Mouse (Mus musculus): ENCODE data around the gene Pald1. TPM values are rescaled to one million over a fixed set of nuclear protein-coding genes. Genes with fewer than 3 reads are reported as not detected.

Gene Pald1
- polyA plus RNA-seq, 1 experiment from 2014 or later: 24.1 TPM

GRCm38 (mm10) chr10:61324717-61325116 is 58.6 kb downstream of the Pald1 start:
- Histone ChIP-seq H3K4me1 (peaks cover 31% of the 10 kb centered on the region; the same call in 1 of the 2 replicates), H3K27me3 (no peaks in the 10 kb centered on the region), H3K4me3 (no peak overlapping the region), H3K27ac (no peak overlapping the region), H3K9me3 (no peaks in the 10 kb centered on the region), H3K36me3 (peaks cover 34% of the 10 kb centered on the region), H3K9ac (no peak overlapping the region), H3K4me2 (replicated peaks) (no peak overlapping the region)
- WGBS: 84% methylated on average over 8 of the region's 8 CpGs
- no peak; the same call in 1 of the 2 replicates for ATAC-seq (ENCODE audit: low FRiP score, low read depth)

- no peak for ATAC-seq (ENCODE audit: low FRiP score, low read depth)
- Histone ChIP-seq H3K36me3 (peaks cover 39% of the 10 kb centered on the region), H3K4me3 (no peak overlapping the region), H3K4me2 (replicated peaks) (no peak overlapping the region), H3K27me3 (no peaks in the 10 kb centered on the region), H3K9ac (no peak overlapping the region), H3K27ac (no peak overlapping the region), H3K9me3 (no peaks in the 10 kb centered on the region), H3K4me1 (peaks cover 13% of the 10 kb centered on the region)
- WGBS: 97% methylated on average over 3 of the region's 3 CpGs
These were observed 64.8 kb downstream of the Pald1 start for GRCm38 (mm10) chr10:61318527-61318926.

DNA sequence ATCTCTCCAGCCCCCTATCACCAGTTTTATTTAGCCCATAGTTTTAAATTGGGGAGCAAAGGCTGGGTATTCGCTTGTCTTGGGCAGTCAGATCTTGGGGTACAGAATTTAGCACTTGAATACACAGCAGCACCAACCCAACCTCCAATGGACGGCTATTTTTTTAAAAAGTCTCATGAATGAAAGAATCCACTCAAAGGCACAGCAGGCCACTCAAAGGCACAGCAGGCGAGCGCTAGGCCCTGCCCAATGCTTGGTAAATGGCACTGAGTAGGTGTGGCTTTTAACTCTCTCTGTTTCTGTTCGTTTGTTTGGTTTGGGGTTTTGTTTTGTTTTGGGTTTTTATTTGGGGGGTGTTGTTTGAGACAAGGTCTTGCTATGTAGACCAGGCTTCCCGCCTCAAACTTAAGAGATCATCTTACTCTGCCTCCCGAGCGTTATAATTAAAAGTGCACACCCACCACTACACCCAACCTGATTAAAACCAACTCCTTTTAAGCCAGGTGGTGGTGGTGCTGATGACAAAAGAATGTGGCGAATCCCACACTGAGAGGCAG is 67.9 kb downstream of the Pald1 start:
- no peak overlapping the region for H3K4me2 ChIP-seq (replicated peaks)
- peaks cover 24% of the 10 kb centered on the region for H3K4me1 ChIP-seq
- H3K9ac ChIP-seq: no peak overlapping the region
- no peak overlapping the region for H3K4me3 ChIP-seq
- no peak overlapping the region for H3K27ac ChIP-seq
- no peaks in the 10 kb centered on the region for H3K27me3 ChIP-seq
- 42% methylated on average over 9 of the region's 9 CpGs for WGBS
- no peak for ATAC-seq (ENCODE audit: low FRiP score, low read depth)
- H3K9me3 ChIP-seq: no peaks in the 10 kb centered on the region
- peaks cover 12% of the 10 kb centered on the region for H3K36me3 ChIP-seq

DNA sequence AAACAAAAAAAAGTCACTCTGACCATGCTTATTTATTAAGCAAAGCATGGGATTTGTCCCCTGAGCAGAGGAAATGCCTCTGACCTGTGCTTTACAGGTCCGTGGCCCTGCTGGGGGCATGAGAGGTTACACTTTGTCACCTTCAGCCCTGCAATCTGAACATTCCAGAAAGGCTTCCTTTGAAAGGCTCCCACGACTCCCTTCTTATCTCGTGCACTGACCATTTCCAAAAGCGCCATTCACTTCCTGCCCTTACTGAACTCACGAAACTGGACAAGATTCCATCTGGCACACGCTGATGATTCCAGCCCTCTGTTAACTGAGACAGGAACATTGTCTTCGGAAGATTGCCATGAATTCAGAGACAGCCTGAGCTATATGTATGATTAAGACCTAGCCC is 69.6 kb downstream of the Pald1 start:
- Histone ChIP-seq H3K4me1 (peaks cover 32% of the 10 kb centered on the region), H3K36me3 (no peaks in the 10 kb centered on the region), H3K4me2 (replicated peaks) (no peak overlapping the region), H3K27me3 (no peaks in the 10 kb centered on the region), H3K9ac (no peak overlapping the region), H3K4me3 (no peak overlapping the region), H3K27ac (no peak overlapping the region), H3K9me3 (no peaks in the 10 kb centered on the region)
- WGBS: 62% methylated on average over 7 of the region's 7 CpGs
- ATAC-seq (ENCODE audit: low FRiP score, low read depth): no peak

GRCm38 (mm10) chr10:61312754-61313153 is 70.6 kb downstream of the Pald1 start:
- Histone ChIP-seq H3K9me3 (no peaks in the 10 kb centered on the region), H3K36me3 (no peaks in the 10 kb centered on the region), H3K9ac (no peak overlapping the region), H3K4me3 (no peak overlapping the region), H3K27ac (no peak overlapping the region), H3K4me2 (replicated peaks) (no peak overlapping the region), H3K4me1 (peaks cover 38% of the 10 kb centered on the region), H3K27me3 (no peaks in the 10 kb centered on the region)
- 14% methylated on average over 7 of the region's 7 CpGs for WGBS
- ATAC-seq (ENCODE audit: low FRiP score, low read depth): 0 out of 2 replicates have a peak, but pooled peaks have one; percentile 21

DNA sequence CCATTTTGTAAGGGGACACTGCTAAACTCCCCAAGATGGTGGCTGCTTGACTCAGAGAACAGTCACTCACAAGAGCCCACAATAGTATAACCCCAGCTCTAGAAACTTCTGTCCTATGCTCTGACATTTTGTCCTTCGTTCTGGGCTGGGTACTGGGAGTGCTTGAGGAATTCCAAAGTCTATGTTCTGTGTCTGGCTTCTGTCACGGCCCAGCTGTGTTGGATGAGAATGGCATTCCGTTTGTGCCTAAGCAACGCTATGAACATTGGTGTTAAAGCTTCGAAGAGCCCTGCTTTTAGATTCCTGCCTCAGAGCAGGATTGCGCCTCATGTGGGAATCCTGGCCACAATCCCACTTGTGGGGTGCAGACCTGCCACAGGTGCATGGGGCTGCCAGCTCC is 71.2 kb downstream of the Pald1 start:
- Histone ChIP-seq H3K9ac (no peak overlapping the region), H3K4me1 (peaks cover 38% of the 10 kb centered on the region), H3K36me3 (no peaks in the 10 kb centered on the region), H3K27ac (no peak overlapping the region), H3K4me3 (no peak overlapping the region), H3K4me2 (replicated peaks) (no peak overlapping the region), H3K9me3 (no peaks in the 10 kb centered on the region), H3K27me3 (no peaks in the 10 kb centered on the region)
- WGBS: 49% methylated on average over 6 of the region's 6 CpGs
- ATAC-seq (ENCODE audit: low FRiP score, low read depth): no peak

DNA sequence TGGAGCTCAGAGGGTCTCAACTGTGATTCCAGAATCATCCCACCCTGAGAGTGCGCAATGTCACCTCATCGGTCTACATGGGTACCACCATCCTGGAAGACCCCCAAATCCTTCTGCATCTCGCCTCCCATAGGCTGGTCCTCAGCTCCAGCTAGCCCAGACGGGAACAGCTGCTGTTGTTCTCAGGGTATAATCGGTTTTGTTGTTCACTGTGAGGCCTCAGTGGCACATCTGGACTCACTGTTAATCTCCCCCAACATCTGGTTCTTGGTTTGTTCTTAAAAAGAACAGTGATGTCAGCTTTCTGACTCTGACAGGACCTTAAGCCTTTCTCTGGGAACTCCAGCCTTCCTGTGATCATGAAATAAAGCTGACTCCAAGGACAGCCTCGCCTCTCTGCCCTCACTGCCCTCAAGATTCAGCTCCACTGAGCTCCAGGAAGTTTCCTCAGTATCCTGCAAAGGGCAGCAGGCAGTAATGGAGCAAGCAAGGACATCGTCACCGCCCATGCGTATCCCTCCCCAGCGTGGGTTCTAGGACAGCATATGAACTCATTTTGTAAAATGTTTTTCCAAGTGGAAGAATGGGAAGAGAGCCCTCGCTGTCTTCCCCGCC is 74.5 kb downstream of the Pald1 start:
- peak overlapping the region; percentile 52 for H3K27ac ChIP-seq
- no peak overlapping the region for H3K9ac ChIP-seq
- no peak overlapping the region for H3K4me3 ChIP-seq
- no peak overlapping the region for H3K4me2 ChIP-seq (replicated peaks)
- peaks cover 25% of the 10 kb centered on the region for H3K4me1 ChIP-seq
- H3K9me3 ChIP-seq: no peaks in the 10 kb centered on the region
- no peaks in the 10 kb centered on the region for H3K27me3 ChIP-seq
- 43% methylated on average over 12 of the region's 12 CpGs for WGBS
- ATAC-seq (ENCODE audit: low FRiP score, low read depth): peak; percentile 51; the same call in 1 of the 2 replicates
- no peaks in the 10 kb centered on the region for H3K36me3 ChIP-seq

- no peaks in the 10 kb centered on the region for H3K36me3 ChIP-seq
- no peak for ATAC-seq (ENCODE audit: low FRiP score, low read depth)
- no peaks in the 10 kb centered on the region for H3K27me3 ChIP-seq
- no peak overlapping the region for H3K27ac ChIP-seq
- peaks cover 15% of the 10 kb centered on the region for H3K4me1 ChIP-seq
- no peak overlapping the region for H3K4me2 ChIP-seq (replicated peaks)
- H3K9ac ChIP-seq: no peak overlapping the region
- 82% methylated on average over 13 of the region's 13 CpGs for WGBS
- H3K9me3 ChIP-seq: no peaks in the 10 kb centered on the region
- H3K4me3 ChIP-seq: no peak overlapping the region
These were observed 77.3 kb downstream of the Pald1 start for GRCm38 (mm10) chr10:61305928-61306590.

GRCm38 (mm10) chr10:61304046-61304445 is 79.3 kb downstream of the Pald1 start:
- WGBS: 78% methylated on average over 6 of the region's 6 CpGs
- H3K4me3 ChIP-seq: no peak overlapping the region
- no peak overlapping the region for H3K4me2 ChIP-seq (replicated peaks)
- no peaks in the 10 kb centered on the region for H3K9me3 ChIP-seq
- no peaks in the 10 kb centered on the region for H3K36me3 ChIP-seq
- H3K9ac ChIP-seq: no peak overlapping the region
- H3K27ac ChIP-seq: no peak overlapping the region
- ATAC-seq (ENCODE audit: low FRiP score, low read depth): no peak
- no peaks in the 10 kb centered on the region for H3K27me3 ChIP-seq
- peaks cover 9% of the 10 kb centered on the region for H3K4me1 ChIP-seq

- no peaks in the 10 kb centered on the region for H3K4me1 ChIP-seq
- 61% methylated on average over 3 of the region's 3 CpGs for WGBS
- H3K27ac ChIP-seq: no peak overlapping the region
These were observed 82.3 kb downstream of the Pald1 start for GRCm38 (mm10) chr10:61300996-61301395.

GRCm38 (mm10) chr10:61297477-61297876 is 85.9 kb downstream of the Pald1 start, which contains the start of gene Prf1:
Prf1 (plus strand) TSS chr10:61297833.
- H3K9ac ChIP-seq: no peak within 1 kb of the TSS
- 76% methylated on average over 7 of the region's 7 CpGs for WGBS

More at GRCm38 (mm10) chr10:61300996-61301395, 82.3 kb downstream of the Pald1 start:
- Histone ChIP-seq H3K36me3 (no peaks in the 10 kb centered on the region), H3K4me2 (replicated peaks) (no peak overlapping the region), H3K9ac (no peak overlapping the region), H3K9me3 (no peaks in the 10 kb centered on the region), H3K4me3 (no peak overlapping the region), H3K27me3 (no peaks in the 10 kb centered on the region)
- no peak for ATAC-seq (ENCODE audit: low FRiP score, low read depth)

GRCm38 (mm10) chr10:61296713-61297445 is 86.5 kb downstream of the Pald1 start:
- Histone ChIP-seq H3K4me2 (replicated peaks) (no peak overlapping the region), H3K4me1 (no peaks in the 10 kb centered on the region), H3K36me3 (no peaks in the 10 kb centered on the region), H3K9me3 (no peaks in the 10 kb centered on the region), H3K9ac (no peak overlapping the region), H3K27ac (no peak overlapping the region), H3K27me3 (no peaks in the 10 kb centered on the region), H3K4me3 (no peak overlapping the region)
- ATAC-seq (ENCODE audit: low FRiP score, low read depth): no peak
- 81% methylated on average over 8 of the region's 8 CpGs for WGBS

More at GRCm38 (mm10) chr10:61297477-61297876, 85.9 kb downstream of the Pald1 start, which contains the start of gene Prf1:
- no peak within 1 kb of the TSS for H3K4me3 ChIP-seq
- no peaks in the 10 kb centered on the region for H3K27me3 ChIP-seq
- H3K4me2 ChIP-seq (replicated peaks): no peak within 1 kb of the TSS
- H3K9me3 ChIP-seq: no peaks in the 10 kb centered on the region
- no peak within 1 kb of the TSS for H3K27ac ChIP-seq
- H3K4me1 ChIP-seq: no peaks in the 10 kb centered on the region
- H3K36me3 ChIP-seq: no peaks in the 10 kb centered on the region
- ATAC-seq (ENCODE audit: low FRiP score, low read depth): no peak

Data from limb, embryonic 13.5 days (tissue).